ENCODE assay signal across 21 mouse cellular contexts in the genomic region with DNA sequence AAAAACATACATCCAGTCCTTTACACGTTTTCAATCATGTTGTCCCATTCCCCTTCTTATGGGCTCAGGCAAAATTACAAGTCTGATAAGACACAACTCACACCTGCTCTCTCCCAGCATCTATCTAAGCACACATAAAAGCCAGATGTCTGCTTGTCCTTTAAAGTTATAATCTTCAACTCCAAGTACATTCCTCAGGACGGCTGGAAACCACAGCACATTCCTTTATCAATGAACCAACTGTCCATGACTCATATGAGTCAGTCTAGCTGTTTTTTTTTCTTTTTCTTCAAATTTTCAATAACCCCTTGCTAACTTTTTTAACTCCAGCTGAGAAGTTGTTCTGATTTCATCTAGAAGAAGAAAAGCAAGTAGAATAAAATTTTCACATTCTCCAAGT.
DNase-seq lines count a peak whose midpoint lies in the region; ATAC-seq and TF ChIP-seq lines count a peak whose summit lies in the region.
"Had no signal": no experiment of that assay in that cellular context is flagged by ENCODE, and none has a peak within 500 bp of the region (broad histone marks: within the 10 kb centered on the region; RNA-seq: fewer than 3 reads in every experiment).

No protein-coding gene starts in this region.

- no peak for TF ChIP-seq POLR2A in limb, embryonic 14.5 days (IDR thresholded peaks at IDR 0.05; ENCODE audit: borderline replicate concordance, extremely low read depth, insufficient read depth, insufficient read length)

- peaks cover 20% of the 10 kb centered on the region for H3K4me1 ChIP-seq in limb, embryonic 14.5 days (ENCODE audit: control insufficient read depth, insufficient read depth, low read length)
- H3K4me1 ChIP-seq in limb, embryonic 10.5 days: peaks cover 31% of the 10 kb centered on the region
- H3K4me1 ChIP-seq: heart, embryonic 12.5 days had no signal

- no peak overlapping the region for H3K4me3 ChIP-seq in limb, embryonic 14.5 days (replicated peaks; ENCODE audit: low read length)
- H3K4me3 ChIP-seq in limb, embryonic 10.5 days: no peak overlapping the region
- H3K4me3 ChIP-seq: embryonic facial prominence, embryonic 12.5 days; forebrain, embryonic 10.5 days; gastrocnemius, adult 2 months; heart, embryonic 12.5 days; hindbrain, embryonic 10.5 days; hindbrain, embryonic 15.5 days had no signal

- H3K4me2 ChIP-seq in limb, embryonic 14.5 days (replicated peaks; ENCODE audit: low read depth, low read length, severe bottlenecking): no peak overlapping the region
- H3K4me2 ChIP-seq: embryonic facial prominence, embryonic 12.5 days; heart, embryonic 12.5 days; hindbrain, embryonic 15.5 days had no signal

- H3K9ac ChIP-seq in limb, embryonic 14.5 days (ENCODE audit: low read depth, low read length, severe bottlenecking): no peak overlapping the region
- H3K9ac ChIP-seq: embryonic facial prominence, embryonic 12.5 days; heart, embryonic 12.5 days; hindbrain, embryonic 15.5 days had no signal

- ATAC-seq in limb, embryonic 14.5 days (ENCODE audit: low FRiP score, low read depth): no peak
- ATAC-seq in megakaryocyte, adult 5-6 weeks (ENCODE audit: poor library complexity, severe bottlenecking): no peak
- ATAC-seq: forebrain, embryonic 14.5 days had no signal

- no peak overlapping the region for H3K27ac ChIP-seq in limb, embryonic 14.5 days (replicated peaks; ENCODE audit: low read depth, low read length)
- H3K27ac ChIP-seq in limb, embryonic 10.5 days: no peak overlapping the region
- H3K27ac ChIP-seq: embryonic facial prominence, embryonic 12.5 days; forebrain, embryonic 10.5 days; gastrocnemius, adult 2 months; hindbrain, embryonic 10.5 days; hindbrain, embryonic 15.5 days had no signal

- no peaks in the 10 kb centered on the region for H3K36me3 ChIP-seq in limb, embryonic 14.5 days (ENCODE audit: control insufficient read depth, insufficient read depth, low read length)
- H3K36me3 ChIP-seq in limb, embryonic 10.5 days: no peaks in the 10 kb centered on the region
- H3K36me3 ChIP-seq: embryonic facial prominence, embryonic 12.5 days; forebrain, embryonic 10.5 days; heart, embryonic 12.5 days; hindbrain, embryonic 10.5 days; hindbrain, embryonic 15.5 days had no signal

- DNase-seq in limb, embryonic 14.5 days (ENCODE audit: low spot score): peak; percentile 11
- DNase-seq in limb, embryonic 10.5 days (ENCODE audit: low spot score): no peak
- peak; percentile 60 for DNase-seq in Muller cell, postnatal 12 days (ENCODE audit: inconsistent ontology term)
- peak; percentile 56 for DNase-seq in fibroblast of lung, adult 2 months (ENCODE audit: low read depth)
- DNase-seq in lung, postnatal 25 days (ENCODE audit: low spot score): no peak
- no peak for DNase-seq in liver
- DNase-seq: adrenal gland, postnatal 10 days; cerebellum, adult 11 months; cerebellum, adult 8-10 months; cerebellum, postnatal 14 days; embryo, embryonic 11 days; gastrocnemius, adult 2 months; gastrocnemius, postnatal 25 days had no signal

- WGBS in limb, embryonic 14.5 days: 30% methylated on average over 2 of the region's 2 CpGs
- WGBS in limb, embryonic 10.5 days: 37% methylated on average over 2 of the region's 2 CpGs

- H3K27me3 ChIP-seq in limb, embryonic 14.5 days (ENCODE audit: control insufficient read depth, insufficient read depth, low read length): no peaks in the 10 kb centered on the region
- no peaks in the 10 kb centered on the region for H3K27me3 ChIP-seq in limb, embryonic 10.5 days (ENCODE audit: low read depth, poor library complexity, severe bottlenecking)
- H3K27me3 ChIP-seq: CH12.LX; embryonic facial prominence, embryonic 12.5 days; heart, embryonic 12.5 days; hindbrain, embryonic 15.5 days had no signal

- no peaks in the 10 kb centered on the region for H3K9me3 ChIP-seq in limb, embryonic 14.5 days (ENCODE audit: control insufficient read depth, low read length)
- H3K9me3 ChIP-seq in limb, embryonic 10.5 days (replicated peaks): no peaks in the 10 kb centered on the region
- H3K9me3 ChIP-seq: embryonic facial prominence, embryonic 12.5 days; forebrain, embryonic 10.5 days; heart, embryonic 12.5 days; hindbrain, embryonic 10.5 days; hindbrain, embryonic 15.5 days had no signal

Comparison
In these comparisons a context has a peak if more than half of its experiments do, and no peak if none do; other contexts are left out.
1. DNase-seq: peak in limb, embryonic 14.5 days (single experiment), Muller cell, postnatal 12 days (single experiment) and fibroblast of lung, adult 2 months (single experiment); none in limb, embryonic 10.5 days (single experiment), lung, postnatal 25 days (single experiment) and liver (single experiment).